Mouse (Mus musculus) midbrain, embryonic 10.5 days (tissue): ENCODE results near the gene Sde2. TPM values are rescaled to one million over a fixed set of nuclear protein-coding genes. Genes with fewer than 3 reads are reported as not detected.
"Not testable (repeated sequence)": the region's sequence is repeated elsewhere in the genome, so short reads cannot be mapped to it uniquely, and the experiment has no call there.

Experiments used
- DNase-seq: peaks from one replicate; pipeline ENCODE4 v3.0.0-alpha.2; 2017; ENCODE audit warnings: low spot score
- H3K27ac ChIP-seq: fragments of 300-500 bp; sonication (generic); replicated peaks from 2 replicates; pipeline ENCODE4 v1.5.1; 2016; ENCODE audit warnings: mild to moderate bottlenecking
- H3K27me3 ChIP-seq: fragments of 300-500 bp; sonication (generic); 2 replicates; pipeline ENCODE4 v1.6.1; 2016; ENCODE audit warnings: low read depth, mild to moderate bottlenecking; ENCODE audit not compliant: poor library complexity, severe bottlenecking
- H3K36me3 ChIP-seq: fragments of 300-500 bp; sonication (generic); 2 replicates; pipeline ENCODE4 v1.6.1; 2016; ENCODE audit warnings: mild to moderate bottlenecking, moderate library complexity
- H3K4me1 ChIP-seq: fragments of 300-500 bp; sonication (generic); 2 replicates; pipeline ENCODE4 v1.6.1; 2016
- H3K4me3 ChIP-seq: fragments of 300-500 bp; sonication (generic); 2 replicates; pipeline ENCODE4 v1.5.1; 2016; ENCODE audit warnings: mild to moderate bottlenecking, moderate library complexity
- H3K9me3 ChIP-seq: fragments of 300-500 bp; sonication (generic); replicated peaks from 2 replicates; pipeline ENCODE4 v1.6.1; 2016; ENCODE audit warnings: mild to moderate bottlenecking
- WGBS: fragments of 180-500 bp; shearing (Covaris S2); methylation state at CpG from one replicate; pipeline ENCODE4 v1.1.7; 2016; 5-methylcytosine and 5-hydroxymethylcytosine counted together
- polyA plus RNA-seq: library from polyadenylated mRNA; unstranded; fragments of >200 nt; fragmentation: Nextera tagmentation; extraction: Ambion mirVana; gene quantifications from 2 replicates; pipeline ENCODE4 v1.2.1, GENCODE M21; 2016

Gene Sde2
- polyA plus RNA-seq, 1 experiment from 2014 or later, result 42.1 TPM

DNA sequence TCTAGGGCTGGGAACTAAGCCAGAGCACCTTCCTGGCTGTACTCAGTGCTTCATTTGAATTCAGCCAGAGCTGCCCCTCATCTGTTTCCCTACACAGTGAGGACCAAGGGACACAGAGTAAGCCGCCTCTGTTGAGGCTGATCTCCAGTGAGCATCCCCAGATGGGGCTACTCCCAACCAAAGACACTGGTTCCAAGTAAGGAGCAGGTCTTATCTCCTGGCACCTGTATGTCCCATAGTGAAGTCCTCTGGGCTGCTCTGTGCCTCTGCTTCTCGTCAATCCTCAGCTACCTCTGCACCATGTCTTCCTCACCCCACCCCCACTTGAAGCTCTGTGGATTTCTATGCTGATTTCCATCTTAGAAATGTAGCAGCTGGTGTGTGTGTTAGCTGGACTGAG lies 32.9 kb upstream of the Sde2 start:
- no peak overlapping the region for H3K27ac ChIP-seq
- no peak for DNase-seq
- WGBS, result 81% methylated on average over 2 of the region's 2 CpGs

DNA sequence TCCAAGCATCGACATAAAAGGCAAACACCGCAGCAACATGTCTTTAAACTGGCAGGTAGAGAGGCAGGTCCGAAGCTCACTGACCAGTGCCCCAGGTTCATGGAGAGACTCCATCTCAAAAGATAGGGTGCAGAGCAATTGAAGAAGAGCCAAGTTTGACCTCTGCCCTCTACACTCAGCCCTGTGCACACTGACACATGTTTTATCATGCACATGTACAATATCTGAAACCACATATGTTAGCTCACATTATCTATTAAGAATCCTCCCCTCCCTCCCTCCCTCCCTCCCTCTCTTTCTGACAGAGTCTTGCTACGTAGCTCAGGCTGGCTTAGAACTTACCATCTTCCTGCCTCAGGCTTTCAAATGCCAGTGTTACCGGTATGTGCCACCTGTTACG lies 29.8 kb upstream of the Sde2 start:
- H3K4me3 ChIP-seq, result no peak overlapping the region
- no peak overlapping the region for H3K27ac ChIP-seq
- WGBS, result 89% methylated on average over 6 of the region's 6 CpGs
- no peaks in the 10 kb centered on the region for H3K36me3 ChIP-seq
- H3K27me3 ChIP-seq, result no peaks in the 10 kb centered on the region
- H3K4me1 ChIP-seq, result peaks cover 1% of the 10 kb centered on the region
- no peak for DNase-seq
- H3K9me3 ChIP-seq, result no peaks in the 10 kb centered on the region

More for the DNA sequence above, 32.9 kb upstream of the Sde2 start:
- no peaks in the 10 kb centered on the region for H3K9me3 ChIP-seq
- H3K36me3 ChIP-seq, result no peaks in the 10 kb centered on the region
- no peaks in the 10 kb centered on the region for H3K27me3 ChIP-seq
- H3K4me1 ChIP-seq, result peaks cover 22% of the 10 kb centered on the region
- H3K4me3 ChIP-seq, result no peak overlapping the region

DNA sequence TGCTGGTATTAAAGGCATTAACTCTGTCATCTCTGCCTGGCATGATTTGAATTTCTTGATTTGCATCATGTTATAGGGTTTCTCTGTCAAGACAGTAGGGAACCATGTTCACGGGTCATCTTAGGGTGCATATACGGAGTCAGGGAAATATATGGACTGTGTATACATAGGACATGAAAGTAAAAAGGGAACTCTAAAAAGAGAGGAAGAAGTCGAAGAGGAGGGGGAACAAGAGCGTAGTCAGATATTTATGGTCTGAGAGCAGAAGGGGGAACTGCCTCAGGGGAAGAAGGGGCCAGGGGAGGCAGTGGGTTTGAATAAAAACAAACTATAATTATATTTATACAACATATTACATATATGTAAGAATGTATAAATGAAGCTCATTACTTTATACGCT lies 28.7 kb upstream of the Sde2 start:
- Histone ChIP-seq H3K4me3 (no peak overlapping the region), H3K9me3 (no peaks in the 10 kb centered on the region)
- 91% methylated on average over 5 of the region's 5 CpGs for WGBS

DNA sequence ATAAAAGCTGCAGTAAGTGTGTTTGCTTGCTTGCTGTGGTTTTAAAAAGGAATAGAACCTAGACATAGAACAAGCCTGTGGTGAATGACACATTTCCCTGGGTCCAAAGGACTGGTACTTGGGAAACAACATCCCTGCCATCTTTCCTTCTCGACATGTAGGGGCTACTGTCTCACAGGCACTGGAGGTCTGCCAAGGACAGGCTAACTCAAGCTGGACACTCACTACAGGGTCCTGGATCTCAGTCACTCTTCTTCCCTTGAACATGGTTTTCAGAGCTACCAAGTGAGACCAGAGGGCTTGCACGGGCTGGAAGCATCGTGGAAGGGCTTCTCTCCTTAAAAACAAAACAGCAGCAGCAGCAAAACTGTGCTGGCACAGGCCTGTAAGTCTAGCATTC lies 27.2 kb upstream of the Sde2 start:
- Histone ChIP-seq H3K36me3 (no peaks in the 10 kb centered on the region), H3K4me3 (no peak overlapping the region), H3K27me3 (no peaks in the 10 kb centered on the region), H3K27ac (no peak overlapping the region), H3K9me3 (no peaks in the 10 kb centered on the region), H3K4me1 (no peaks in the 10 kb centered on the region)
- DNase-seq, result no peak
- WGBS, result 80% methylated on average over 3 of the region's 3 CpGs

More for the DNA sequence above, 28.7 kb upstream of the Sde2 start:
- Histone ChIP-seq H3K27me3 (no peaks in the 10 kb centered on the region), H3K4me1 (no peaks in the 10 kb centered on the region), H3K36me3 (no peaks in the 10 kb centered on the region), H3K27ac (no peak overlapping the region)
- no peak for DNase-seq

DNA sequence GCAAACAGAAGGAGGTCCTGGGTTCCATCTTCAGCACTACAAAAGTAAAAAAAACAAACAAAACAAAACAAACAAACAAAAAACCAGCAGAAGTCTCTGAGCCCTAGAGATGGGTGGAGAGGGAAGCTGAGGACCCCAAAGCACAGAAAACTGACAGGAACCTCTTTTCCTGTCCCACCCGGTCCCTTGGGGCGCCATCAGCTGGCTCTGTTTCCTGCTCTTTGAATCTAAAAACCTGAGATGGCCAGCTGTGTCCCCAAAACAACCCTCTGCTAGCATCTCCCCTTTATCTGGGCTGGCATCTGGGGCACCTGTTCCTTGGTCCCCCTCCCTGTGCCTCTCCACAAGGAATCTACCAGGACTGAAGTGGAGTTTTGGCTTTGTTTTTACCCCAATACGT lies 26.2 kb upstream of the Sde2 start:
- Histone ChIP-seq H3K27ac (no peak overlapping the region), H3K4me1 (no peaks in the 10 kb centered on the region), H3K4me3 (no peak overlapping the region), H3K27me3 (no peaks in the 10 kb centered on the region), H3K9me3 (no peaks in the 10 kb centered on the region), H3K36me3 (no peaks in the 10 kb centered on the region)
- no peak for DNase-seq
- 81% methylated on average over 3 of the region's 3 CpGs for WGBS

DNA sequence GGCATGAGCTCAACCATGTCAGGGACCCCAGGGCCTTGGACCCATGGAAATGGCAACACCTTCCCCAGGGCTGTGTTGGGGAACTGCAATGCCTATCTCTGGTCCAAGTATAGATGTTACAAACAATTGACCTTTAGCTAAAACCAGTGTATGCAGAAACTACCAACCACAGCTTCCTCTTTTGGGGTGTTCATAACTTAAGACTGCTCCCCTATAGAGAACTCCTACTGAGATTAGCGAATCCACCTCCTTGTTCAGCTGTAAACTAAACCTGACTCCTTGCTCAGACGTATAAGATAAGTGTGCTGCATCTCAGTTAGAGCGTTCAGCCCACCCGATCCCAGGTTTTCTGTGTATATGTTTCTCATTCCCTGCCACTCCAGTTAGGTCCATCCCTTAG lies 24.3 kb upstream of the Sde2 start:
- Histone ChIP-seq H3K27me3 (no peaks in the 10 kb centered on the region), H3K36me3 (no peaks in the 10 kb centered on the region), H3K9me3 (no peaks in the 10 kb centered on the region), H3K4me3 (no peak overlapping the region), H3K27ac (no peak overlapping the region), H3K4me1 (no peaks in the 10 kb centered on the region)
- 90% methylated on average over 4 of the region's 4 CpGs for WGBS
- no peak for DNase-seq

DNA sequence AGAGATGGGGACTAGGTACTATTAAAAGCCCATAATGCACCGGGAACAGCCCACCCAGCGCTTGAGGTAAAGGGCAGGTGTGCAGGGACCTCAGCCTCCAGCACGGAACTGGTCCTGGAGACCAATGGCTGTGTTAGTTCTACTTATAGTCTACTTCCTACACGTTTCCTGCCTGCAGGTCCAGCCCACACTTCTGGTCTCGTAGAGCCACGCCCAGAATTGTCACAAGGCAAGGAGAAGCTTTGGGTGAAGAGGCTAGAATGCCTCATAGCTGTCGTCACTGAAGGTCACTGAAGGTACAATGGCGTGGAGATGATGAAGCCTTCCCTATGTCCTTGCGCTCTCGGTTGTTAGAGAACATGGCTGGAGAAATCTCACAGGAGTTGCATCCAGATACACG lies 21.2 kb upstream of the Sde2 start:
- Histone ChIP-seq H3K27ac (no peak overlapping the region), H3K4me3 (0 out of 2 replicates have a peak overlapping the region, but pooled peaks have one; percentile 4), H3K4me1 (no peaks in the 10 kb centered on the region), H3K36me3 (no peaks in the 10 kb centered on the region), H3K27me3 (no peaks in the 10 kb centered on the region), H3K9me3 (no peaks in the 10 kb centered on the region)
- WGBS, result 87% methylated on average over 11 of the region's 11 CpGs
- DNase-seq, result no peak

DNA sequence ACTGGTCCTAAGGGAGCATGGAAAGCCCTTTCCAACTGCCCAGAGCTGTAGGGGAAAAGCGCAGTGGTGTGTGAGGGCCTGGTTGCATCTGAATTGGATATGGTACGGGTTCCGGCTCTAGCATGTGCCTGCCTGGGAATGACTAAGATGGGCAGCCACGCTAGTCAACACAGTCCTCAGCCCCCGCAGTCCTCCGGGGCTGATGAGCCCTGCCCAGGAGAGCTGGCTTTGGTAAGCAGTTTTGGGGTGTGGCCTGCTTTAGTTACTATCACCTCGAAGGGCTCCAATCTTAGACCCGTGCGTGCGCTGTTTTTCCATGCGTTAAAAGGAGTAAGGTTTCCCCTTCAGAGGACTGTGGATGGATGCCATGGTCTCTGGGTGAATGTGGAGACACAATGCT lies 20.8 kb upstream of the Sde2 start:
- H3K4me3 ChIP-seq, result 0 out of 2 replicates have a peak overlapping the region, but pooled peaks have one; percentile 4
- DNase-seq, result no peak
- WGBS, result 87% methylated on average over 11 of the region's 11 CpGs
- H3K4me1 ChIP-seq, result no peaks in the 10 kb centered on the region
- H3K36me3 ChIP-seq, result no peaks in the 10 kb centered on the region
- H3K27ac ChIP-seq, result no peak overlapping the region
- no peaks in the 10 kb centered on the region for H3K27me3 ChIP-seq
- H3K9me3 ChIP-seq, result no peaks in the 10 kb centered on the region

DNA sequence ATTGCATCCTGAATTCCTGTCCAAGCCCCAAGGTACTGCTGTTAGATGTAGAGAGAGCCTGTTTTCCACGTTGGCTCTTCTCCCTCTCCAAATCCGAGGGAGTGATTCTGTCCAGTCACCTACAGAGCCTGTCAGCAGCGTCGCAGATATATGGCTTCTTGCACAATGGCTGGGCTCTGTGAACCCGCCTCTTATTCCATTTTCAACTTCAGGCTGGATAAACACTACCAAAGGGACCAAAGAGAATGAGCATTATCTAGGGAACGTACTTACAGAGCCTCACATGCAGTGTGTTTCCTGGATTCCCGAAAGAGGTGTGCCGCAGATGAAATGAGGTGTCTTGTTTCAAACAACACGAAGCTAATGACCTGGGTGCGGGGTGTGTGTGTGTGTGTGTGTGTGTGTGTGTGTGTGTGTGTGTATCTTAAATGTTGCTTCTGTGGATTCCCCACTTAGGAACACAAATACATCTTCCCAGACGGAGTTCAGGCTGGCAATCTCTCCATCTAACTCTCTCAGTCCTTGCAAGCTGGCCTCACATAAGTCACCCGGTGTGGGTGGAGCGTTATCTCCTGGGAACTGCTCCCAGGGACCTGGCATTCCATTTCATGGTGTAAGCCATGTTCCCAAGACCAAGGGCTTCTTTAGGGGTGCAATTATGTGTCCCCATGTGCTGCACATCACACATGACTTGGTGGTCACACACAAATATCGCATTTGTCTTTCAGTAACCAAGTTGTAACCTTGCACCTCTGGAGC lies 20.2 kb upstream of the Sde2 start:
- 77% methylated on average over 14 of the region's 14 CpGs for WGBS
- Histone ChIP-seq H3K27me3 (no peaks in the 10 kb centered on the region), H3K4me1 (no peaks in the 10 kb centered on the region), H3K4me3 (no peak overlapping the region), H3K9me3 (no peaks in the 10 kb centered on the region), H3K27ac (no peak overlapping the region), H3K36me3 (no peaks in the 10 kb centered on the region)
- no peak for DNase-seq

DNA sequence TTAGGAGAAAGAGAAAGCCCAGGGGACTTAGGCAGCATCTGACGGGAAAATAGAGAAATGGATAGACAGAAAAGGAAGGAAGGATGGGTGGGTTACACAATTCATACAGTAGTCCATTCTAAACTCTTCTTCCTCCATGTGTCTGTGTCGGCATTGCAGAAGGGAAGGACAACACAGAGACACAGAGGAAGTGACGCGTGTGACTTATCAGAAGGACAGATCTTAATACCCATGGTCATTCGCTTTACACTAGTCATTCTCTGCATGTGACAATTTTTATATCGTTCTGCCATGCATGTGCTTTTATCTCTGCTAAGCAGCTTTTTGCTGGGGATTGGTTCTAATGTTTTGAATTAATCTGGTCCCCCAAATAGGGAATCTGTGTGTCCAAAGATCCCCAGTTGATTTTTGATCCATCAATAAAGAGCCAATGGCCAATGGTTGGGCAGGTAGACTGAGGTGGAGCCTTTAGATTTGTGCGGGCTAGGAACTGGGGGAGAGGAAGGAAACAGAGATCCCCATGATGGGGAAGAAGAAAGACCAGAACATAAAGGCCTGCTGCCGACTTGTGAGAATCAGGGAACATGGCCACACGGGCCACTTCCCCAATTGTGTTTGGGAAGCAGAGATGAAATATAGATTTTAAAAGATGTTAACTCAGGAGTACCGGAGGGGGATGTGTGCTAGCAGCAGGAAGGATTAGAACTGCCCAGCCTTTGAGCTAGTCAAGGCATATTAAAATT lies 15.5 kb upstream of the Sde2 start:
- H3K9me3 ChIP-seq, result no peaks in the 10 kb centered on the region
- H3K27me3 ChIP-seq, result no peaks in the 10 kb centered on the region
- WGBS, result 90% methylated on average over 10 of the region's 10 CpGs
- H3K4me3 ChIP-seq, result no peak overlapping the region
- no peaks in the 10 kb centered on the region for H3K36me3 ChIP-seq
- no peaks in the 10 kb centered on the region for H3K4me1 ChIP-seq
- no peak overlapping the region for H3K27ac ChIP-seq
- no peak for DNase-seq

DNA sequence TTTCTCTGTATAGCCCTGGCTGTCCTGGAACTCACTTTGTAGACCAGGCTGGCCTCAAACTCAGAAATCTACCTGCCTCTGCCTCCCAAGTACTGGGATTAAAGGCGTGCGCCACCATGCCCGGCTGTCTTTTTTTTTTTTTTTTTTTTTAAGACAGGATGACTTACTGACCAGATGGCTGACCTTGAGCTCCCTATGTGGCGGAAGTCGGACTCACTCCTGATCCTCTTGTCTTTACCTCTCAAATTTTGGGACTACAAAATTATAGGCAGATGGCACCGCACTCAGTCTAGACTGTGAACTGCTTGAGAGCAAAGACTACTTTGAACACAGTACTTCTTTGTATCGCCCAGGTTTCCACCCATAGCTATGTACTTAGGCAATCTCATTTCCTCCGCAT lies 14.5 kb upstream of the Sde2 start:
- 92% methylated on average over 8 of the region's 8 CpGs for WGBS
- not testable (repeated sequence) for H3K9me3 ChIP-seq, H3K4me1 ChIP-seq, H3K4me3 ChIP-seq, H3K27ac ChIP-seq, H3K27me3 ChIP-seq, H3K36me3 ChIP-seq, DNase-seq

DNA sequence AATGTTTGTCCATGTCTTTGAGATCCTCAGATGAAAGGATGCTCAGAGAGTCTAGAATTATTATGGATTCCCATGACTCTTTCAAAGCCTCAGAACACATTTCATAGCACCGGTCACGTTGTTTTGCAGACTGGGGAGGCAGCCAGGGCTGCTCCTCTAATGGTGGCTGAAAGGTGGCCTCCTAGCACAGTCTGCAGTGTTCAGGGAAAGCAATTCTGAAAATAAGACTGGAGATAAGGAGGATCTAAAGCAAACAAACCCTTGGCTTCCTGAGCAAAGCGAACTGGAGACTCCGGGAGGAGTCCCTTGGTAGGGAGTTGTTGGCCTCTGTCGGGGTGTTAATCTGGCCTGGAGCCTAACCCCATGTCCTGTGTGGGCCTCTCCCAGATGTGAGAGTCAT lies 13.7 kb upstream of the Sde2 start:
- DNase-seq, result no peak
- WGBS, result 92% methylated on average over 5 of the region's 5 CpGs
- H3K4me1 ChIP-seq, result no peaks in the 10 kb centered on the region
- H3K27me3 ChIP-seq, result no peaks in the 10 kb centered on the region; the same call in 1 of the 2 replicates
- H3K9me3 ChIP-seq, result no peaks in the 10 kb centered on the region
- H3K4me3 ChIP-seq, result no peak overlapping the region
- H3K27ac ChIP-seq, result no peak overlapping the region
- H3K36me3 ChIP-seq, result no peaks in the 10 kb centered on the region

DNA sequence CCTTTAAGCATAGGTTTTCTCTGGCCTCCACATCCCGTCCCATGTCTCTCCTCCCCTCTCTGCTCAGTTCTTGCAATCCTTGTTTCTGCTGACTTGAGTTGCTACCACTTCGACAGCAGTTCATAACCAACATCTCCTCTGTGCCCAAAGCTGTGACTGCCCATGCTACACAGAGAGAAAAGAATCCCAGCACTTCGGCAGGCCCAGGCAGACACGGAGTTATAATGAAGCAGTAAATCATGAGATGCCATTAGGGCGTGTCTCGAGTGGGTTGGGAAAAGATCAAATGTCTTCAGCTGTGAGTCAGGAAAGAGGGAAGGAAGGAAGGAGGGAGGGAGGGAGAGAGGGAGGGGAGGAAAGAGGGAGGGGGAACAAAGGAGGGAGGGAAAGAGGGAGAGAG lies 12.9 kb upstream of the Sde2 start:
- WGBS, result 78% methylated on average over 6 of the region's 6 CpGs

More for the DNA sequence above, 12.9 kb upstream of the Sde2 start:
- DNase-seq, result no peak
- no peaks in the 10 kb centered on the region for H3K36me3 ChIP-seq
- no peaks in the 10 kb centered on the region; the same call in 1 of the 2 replicates for H3K27me3 ChIP-seq
- no peaks in the 10 kb centered on the region for H3K4me1 ChIP-seq
- no peaks in the 10 kb centered on the region for H3K9me3 ChIP-seq
- H3K27ac ChIP-seq, result no peak overlapping the region
- no peak overlapping the region for H3K4me3 ChIP-seq
